Mouse (Mus musculus) urinary bladder, postnatal 36 days (tissue): Measurements from ENCODE around the gene Snrpb2.

Experiments
- DNase-seq, 2 experiments: peaks; one replicate each; pipeline ENCODE4 v3.0.0; 2022; ENCODE audit warnings: low spot score in 2 of 2, mixed read lengths in 1 of 2

The Snrpb2 gene

GRCm38 (mm10) chr2:143062812-143063792, at the start of gene Snrpb2:
Snrpb2 (plus strand) TSS chr2:143063039.
- peak; percentile 85 to 88 for DNase-seq

- DNase-seq, result no peak
These were observed 49.8 kb upstream of the Snrpb2 start for GRCm38 (mm10) chr2:143013057-143013456.

GRCm38 (mm10) chr2:143018084-143018483, 44.8 kb upstream of the Snrpb2 start:
- no peak for DNase-seq

GRCm38 (mm10) chr2:143018591-143019130, 44.2 kb upstream of the Snrpb2 start:
- no peak for DNase-seq

- DNase-seq, result no peak
These were observed 43.1 kb upstream of the Snrpb2 start for GRCm38 (mm10) chr2:143019727-143020126.

GRCm38 (mm10) chr2:143023331-143023730, 39.5 kb upstream of the Snrpb2 start:
- DNase-seq, result no peak

- DNase-seq, result no peak
These were observed 38.6 kb upstream of the Snrpb2 start for GRCm38 (mm10) chr2:143024226-143024625.

- no peak for DNase-seq
These were observed 31.6 kb upstream of the Snrpb2 start for GRCm38 (mm10) chr2:143031283-143031682.

- no peak for DNase-seq
These were observed 30.2 kb upstream of the Snrpb2 start for GRCm38 (mm10) chr2:143032378-143033255.

- no peak for DNase-seq
These were observed 28.3 kb upstream of the Snrpb2 start for GRCm38 (mm10) chr2:143034350-143035085.

- peak in 1 of 2 experiments; percentile 2 for DNase-seq
These were observed 27.7 kb upstream of the Snrpb2 start for GRCm38 (mm10) chr2:143035086-143035593.

GRCm38 (mm10) chr2:143041596-143041995, 21.2 kb upstream of the Snrpb2 start:
- no peak for DNase-seq

GRCm38 (mm10) chr2:143055251-143055650, 7.6 kb upstream of the Snrpb2 start:
- no peak for DNase-seq

GRCm38 (mm10) chr2:143056736-143057135, 6.1 kb upstream of the Snrpb2 start:
- DNase-seq, result no peak

- DNase-seq, result no peak
These were observed 417 bp upstream of the Snrpb2 start for GRCm38 (mm10) chr2:143062432-143062811.

- DNase-seq, result no peak
These were observed 3.1 kb downstream of the Snrpb2 start for GRCm38 (mm10) chr2:143065914-143066313.

GRCm38 (mm10) chr2:143078198-143078851, 15.5 kb downstream of the Snrpb2 start, which contains the start of gene Otor:
Otor (plus strand) TSS chr2:143078473.
- no peak for DNase-seq

GRCm38 (mm10) chr2:143081693-143082092, 18.9 kb downstream of the Snrpb2 start:
- DNase-seq, result no peak

- no peak for DNase-seq
These were observed 22.1 kb downstream of the Snrpb2 start for GRCm38 (mm10) chr2:143084852-143085397.

- no peak for DNase-seq
These were observed 27.0 kb downstream of the Snrpb2 start for GRCm38 (mm10) chr2:143089866-143090265.
